Mouse (Mus musculus): Measurements from ENCODE around the gene Slc25a33.

GRCm38 (mm10) chr4:149773408-149774093, 526 bp downstream of the Slc25a33 start:
- TF ChIP-seq CTCF (IDR thresholded peaks at IDR 0.05; ENCODE audit: borderline replicate concordance, control insufficient read depth, extremely low read depth, insufficient read depth, low read length, poor library complexity) (no peak), POLR2A (IDR thresholded peaks at IDR 0.05; ENCODE audit: control insufficient read depth, extremely low read depth, insufficient read depth, low read length, poor library complexity) (no peak)

Measured in thymus, adult 2 months (tissue).